ENCODE assay signal across 8 mouse cellular contexts in the genomic region with DNA sequence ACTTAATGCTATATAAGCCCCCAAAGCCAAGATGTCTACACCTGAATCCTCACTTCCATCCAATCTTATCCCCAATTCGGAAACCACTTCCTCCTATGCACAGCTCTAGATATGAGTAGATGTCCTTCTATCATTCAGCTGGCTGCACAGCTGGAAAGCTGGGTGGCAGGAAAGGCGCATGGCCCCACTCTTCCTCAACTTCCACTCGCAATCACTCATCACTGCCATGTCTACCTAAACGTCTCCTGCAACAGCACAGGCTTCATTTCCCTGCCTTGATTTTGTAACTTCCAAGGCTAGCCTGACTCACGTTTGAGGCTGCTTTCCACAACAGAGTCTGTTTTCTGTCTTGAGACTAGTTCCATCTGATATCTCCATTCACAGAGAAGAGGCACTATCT. TPM values are rescaled to one million over a fixed set of nuclear protein-coding genes. Genes with fewer than 3 reads are reported as not detected.
DNase-seq lines count a peak whose midpoint lies in the region; ATAC-seq lines count a peak whose summit lies in the region.

No protein-coding gene starts in this region.

- H3K4me2 ChIP-seq in kidney, embryonic 16.5 days (replicated peaks; ENCODE audit: low read depth, low read length): peak overlapping the region; percentile 40
- H3K4me2 ChIP-seq in embryonic facial prominence, embryonic 14.5 days (ENCODE audit: low read depth, low read length): peak overlapping the region; percentile 66
- peak overlapping the region; percentile 14 for H3K4me2 ChIP-seq in intestine, embryonic 16.5 days (ENCODE audit: low read depth, low read length)
- H3K4me2 ChIP-seq in neural tube, embryonic 12.5 days (replicated peaks): peak overlapping the region; percentile 76

- ATAC-seq in kidney, embryonic 16.5 days (ENCODE audit: low FRiP score, low TSS enrichment): no peak
- no peak for ATAC-seq in embryonic facial prominence, embryonic 14.5 days (ENCODE audit: low read depth)
- no peak for ATAC-seq in intestine, embryonic 16.5 days
- ATAC-seq in neural tube, embryonic 12.5 days (ENCODE audit: low FRiP score, low read depth): no peak

- H3K36me3 ChIP-seq in kidney, embryonic 16.5 days (ENCODE audit: insufficient read depth, low read length): no peaks in the 10 kb centered on the region
- H3K36me3 ChIP-seq in embryonic facial prominence, embryonic 14.5 days (ENCODE audit: control insufficient read depth, insufficient read depth, low read length): no peaks in the 10 kb centered on the region
- no peaks in the 10 kb centered on the region for H3K36me3 ChIP-seq in intestine, embryonic 16.5 days (ENCODE audit: control insufficient read depth, insufficient read depth, low read length)
- H3K36me3 ChIP-seq in neural tube, embryonic 12.5 days: no peaks in the 10 kb centered on the region

- no peaks in the 10 kb centered on the region for H3K9me3 ChIP-seq in kidney, embryonic 16.5 days (ENCODE audit: low read length)
- no peaks in the 10 kb centered on the region for H3K9me3 ChIP-seq in embryonic facial prominence, embryonic 14.5 days (ENCODE audit: control insufficient read depth, low read length)
- no peaks in the 10 kb centered on the region for H3K9me3 ChIP-seq in intestine, embryonic 16.5 days (ENCODE audit: control insufficient read depth, low read length)
- H3K9me3 ChIP-seq in neural tube, embryonic 12.5 days: no peaks in the 10 kb centered on the region

- no peak for DNase-seq in kidney, postnatal 14 days
- no peak for DNase-seq in embryonic facial prominence, embryonic 14.5 days (ENCODE audit: low spot score)
- DNase-seq in T-cell, adult 2 months (ENCODE audit: low spot score): no peak
- no peak for DNase-seq in spleen, adult 12 weeks (ENCODE audit: low spot score)
- no peak for DNase-seq in adrenal gland, postnatal 4 days (ENCODE audit: low spot score in 2 of 2)

- no peak overlapping the region for H3K27ac ChIP-seq in kidney, embryonic 16.5 days (ENCODE audit: low read length)
- no peak overlapping the region for H3K27ac ChIP-seq in embryonic facial prominence, embryonic 14.5 days (replicated peaks; ENCODE audit: low read depth, low read length)
- H3K27ac ChIP-seq in intestine, embryonic 16.5 days (ENCODE audit: low read length): no peak overlapping the region
- H3K27ac ChIP-seq in neural tube, embryonic 12.5 days: no peak overlapping the region

- 48% methylated on average over 5 of the region's 5 CpGs for WGBS in kidney, embryonic 16.5 days
- WGBS in embryonic facial prominence, embryonic 14.5 days: 56% methylated on average over 5 of the region's 5 CpGs
- 40% methylated on average over 5 of the region's 5 CpGs for WGBS in intestine, embryonic 16.5 days
- 52% methylated on average over 5 of the region's 5 CpGs for WGBS in neural tube, embryonic 12.5 days

- no peaks in the 10 kb centered on the region for H3K27me3 ChIP-seq in kidney, embryonic 16.5 days (ENCODE audit: insufficient read depth, low read length)
- H3K27me3 ChIP-seq in embryonic facial prominence, embryonic 14.5 days (replicated peaks; ENCODE audit: control insufficient read depth, insufficient read depth, low read length): no peaks in the 10 kb centered on the region
- no peaks in the 10 kb centered on the region for H3K27me3 ChIP-seq in intestine, embryonic 16.5 days (replicated peaks; ENCODE audit: control insufficient read depth, insufficient read depth, low read length)
- no peaks in the 10 kb centered on the region for H3K27me3 ChIP-seq in neural tube, embryonic 12.5 days (replicated peaks)

- H3K4me1 ChIP-seq in kidney, embryonic 16.5 days (ENCODE audit: insufficient read depth, low read length): peaks cover 32% of the 10 kb centered on the region
- peaks cover 27% of the 10 kb centered on the region for H3K4me1 ChIP-seq in embryonic facial prominence, embryonic 14.5 days (ENCODE audit: control insufficient read depth, insufficient read depth, low read length)
- H3K4me1 ChIP-seq in intestine, embryonic 16.5 days (ENCODE audit: control insufficient read depth, insufficient read depth, low read length): peaks cover 39% of the 10 kb centered on the region
- peaks cover 36% of the 10 kb centered on the region for H3K4me1 ChIP-seq in neural tube, embryonic 12.5 days

- H3K4me3 ChIP-seq in kidney, embryonic 16.5 days (ENCODE audit: low read length): peak overlapping the region; percentile 10
- peak overlapping the region; percentile 94 for H3K4me3 ChIP-seq in embryonic facial prominence, embryonic 14.5 days (ENCODE audit: low read depth, low read length)
- H3K4me3 ChIP-seq in intestine, embryonic 16.5 days (ENCODE audit: low read length): no peak overlapping the region
- H3K4me3 ChIP-seq in neural tube, embryonic 12.5 days: peak overlapping the region; percentile 25

- H3K9ac ChIP-seq in kidney, embryonic 16.5 days (replicated peaks; ENCODE audit: low read length): peak overlapping the region; percentile 8; the same call in 1 of the 2 replicates
- H3K9ac ChIP-seq in embryonic facial prominence, embryonic 14.5 days (ENCODE audit: low read depth, low read length): no peak overlapping the region; the same call in 1 of the 2 replicates
- H3K9ac ChIP-seq in intestine, embryonic 16.5 days (ENCODE audit: low read depth, low read length): no peak overlapping the region
- peak overlapping the region; percentile 26; the same call in 1 of the 2 replicates for H3K9ac ChIP-seq in neural tube, embryonic 12.5 days

RNA-seq across cellular contexts. Expression of a gene that starts 1.7 kb away (rescaled TPM):
- polyA plus RNA-seq in kidney, embryonic 16.5 days (2015; fragmentation: Nextera tagmentation; extraction: Ambion mirVana): 50.3 and 63.0 TPM in 2 replicates
- polyA plus RNA-seq in embryonic facial prominence, embryonic 14.5 days (2014; fragmentation: Nextera tagmentation; extraction: Ambion mirVana): 65.4 and 71.3 TPM in 2 replicates
- 32.8 and 34.9 TPM in 2 replicates for polyA plus RNA-seq in intestine, embryonic 16.5 days (2015; fragmentation: Nextera tagmentation; extraction: Ambion mirVana)
- 101 and 106 TPM in 2 replicates for polyA plus RNA-seq in neural tube, embryonic 12.5 days (2016; fragmentation: Nextera tagmentation; extraction: Ambion mirVana)
- total RNA-seq in adrenal gland, postnatal 4 days (2021): 10 to 100 TPM; 64.6 to 72.1 TPM

Comparison
In these comparisons a context has a peak if more than half of its experiments do, and no peak if none do; other contexts are left out.
1. H3K4me2 ChIP-seq: peak in every context shown above with its lines; median percentile 76 in neural tube, embryonic 12.5 days; 66 in embryonic facial prominence, embryonic 14.5 days; 40 in kidney, embryonic 16.5 days; 14 in intestine, embryonic 16.5 days.
2. H3K9ac ChIP-seq: peak in kidney, embryonic 16.5 days (single experiment) and neural tube, embryonic 12.5 days (single experiment); none in embryonic facial prominence, embryonic 14.5 days (single experiment) and intestine, embryonic 16.5 days (single experiment).